Comparison of ENCODE assay signal across 23 mouse cellular contexts in the genomic region with DNA sequence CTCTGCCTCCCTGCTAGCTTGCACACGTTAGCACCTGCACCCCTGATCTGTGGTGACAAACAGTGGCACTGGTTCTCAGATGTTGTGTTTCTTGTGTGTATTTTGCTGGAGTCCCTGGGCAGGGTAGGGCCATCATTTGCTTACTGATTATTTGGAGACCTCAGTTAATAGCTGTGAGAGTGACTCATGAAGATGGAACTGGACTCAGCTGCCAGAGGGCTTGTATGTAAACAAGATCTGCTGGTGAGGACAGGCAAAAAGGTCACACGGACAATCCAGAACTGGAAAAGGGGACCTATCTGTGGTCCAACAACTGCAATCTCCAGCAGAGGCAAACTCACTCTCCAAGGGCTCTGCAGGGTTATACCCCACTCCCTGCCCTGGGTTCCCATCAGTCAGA. TPM values are rescaled to one million over a fixed set of nuclear protein-coding genes. Genes with fewer than 3 reads are reported as not detected.
"Had no signal": no experiment of that assay in that cellular context is flagged by ENCODE, and none has a peak within 500 bp of the region (broad histone marks: within the 10 kb centered on the region; RNA-seq: fewer than 3 reads in every experiment).

No protein-coding gene starts in this region.

- H3K4me1 ChIP-seq: limb, embryonic 10.5 days; limb, embryonic 13.5 days; liver, embryonic 12.5 days; liver, embryonic 15.5 days; megakaryocyte, embryonic 14.5 days; stomach, embryonic 15.5 days had no signal

- H3K36me3 ChIP-seq: limb, embryonic 10.5 days; limb, embryonic 13.5 days; liver, embryonic 12.5 days; liver, embryonic 15.5 days; lung, embryonic 15.5 days; neural tube, embryonic 12.5 days; neural tube, embryonic 15.5 days; stomach, embryonic 15.5 days had no signal

- H3K27ac ChIP-seq: kidney, postnatal 0 days; limb, embryonic 10.5 days; limb, embryonic 13.5 days; liver, embryonic 12.5 days; liver, embryonic 15.5 days; neural tube, embryonic 12.5 days; neural tube, embryonic 15.5 days; stomach, embryonic 15.5 days had no signal

- H3K4me2 ChIP-seq: limb, embryonic 13.5 days; liver, embryonic 12.5 days; liver, embryonic 15.5 days; lung, embryonic 15.5 days; midbrain, embryonic 11.5 days; neural tube, embryonic 12.5 days; neural tube, embryonic 15.5 days; stomach, embryonic 15.5 days had no signal

- DNase-seq: kidney, postnatal 25 days; liver; lung, adult 18-20 months; lung, postnatal 10 days; lung, postnatal 36 days; midbrain, embryonic 14.5 days; right cerebral cortex, adult 18-20 months; right cerebral cortex, postnatal 14 days; right cerebral cortex, postnatal 4 days; spleen, adult 18-20 months; thymus, postnatal 25 days had no signal

- H3K9ac ChIP-seq: limb, embryonic 13.5 days; liver, embryonic 12.5 days; liver, embryonic 15.5 days; lung, embryonic 15.5 days; neural tube, embryonic 12.5 days; neural tube, embryonic 15.5 days; stomach, embryonic 15.5 days had no signal

- H3K27me3 ChIP-seq: liver, embryonic 12.5 days; liver, embryonic 15.5 days; lung, embryonic 15.5 days; neural tube, embryonic 12.5 days; neural tube, embryonic 15.5 days; stomach, embryonic 15.5 days had no signal

- ATAC-seq: liver, embryonic 12.5 days had no signal

- H3K9me3 ChIP-seq: limb, embryonic 10.5 days; limb, embryonic 13.5 days; liver, embryonic 12.5 days; liver, embryonic 15.5 days; lung, embryonic 15.5 days; megakaryocyte, embryonic 14.5 days; neural tube, embryonic 12.5 days; neural tube, embryonic 15.5 days; stomach, embryonic 15.5 days had no signal

- H3K4me3 ChIP-seq: limb, embryonic 10.5 days; limb, embryonic 13.5 days; liver, embryonic 12.5 days; liver, embryonic 15.5 days; lung, embryonic 15.5 days; megakaryocyte, embryonic 14.5 days; neural tube, embryonic 12.5 days; neural tube, embryonic 15.5 days; stomach, embryonic 15.5 days had no signal

RNA-seq across cellular contexts. Expression of a gene that starts 52.8 kb away (rescaled TPM):
- polyA plus RNA-seq: large intestine, adult 2 months; liver, embryonic 12.5 days; liver, embryonic 15.5 days had no signal
